Mouse (Mus musculus): Measurements from ENCODE around the gene Pdss1. TPM values are rescaled to one million over a fixed set of nuclear protein-coding genes. Genes with fewer than 3 reads are reported as not detected.

Pdss1 gene
- total RNA-seq, 1 experiment, result 30.4 TPM

DNA sequence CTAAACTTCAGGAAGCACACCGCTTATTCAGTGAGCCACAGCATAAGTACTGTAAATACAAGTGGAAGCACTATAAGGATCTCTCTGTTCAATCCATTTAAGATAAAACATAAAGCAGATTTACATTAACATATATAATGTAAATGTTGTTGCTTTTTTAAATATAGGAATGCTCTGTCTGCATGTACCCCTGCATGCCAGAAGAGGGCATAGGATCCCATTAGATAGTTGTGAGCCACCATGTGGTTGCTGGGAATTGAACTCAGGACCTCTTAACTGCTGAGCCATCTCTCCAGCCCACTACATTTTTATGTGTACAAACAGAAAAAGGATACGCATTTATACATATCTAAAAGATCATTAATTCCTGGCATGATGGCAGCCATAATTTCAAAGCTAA, 66.4 kb downstream of the Pdss1 start:
- no peaks in the 10 kb centered on the region for H3K36me3 ChIP-seq (ENCODE audit: control insufficient read depth, insufficient read depth, low read length, poor library complexity, severe bottlenecking)
- in situ Hi-C loops (cut with MboI; ENCODE audit: low sequenced_read_pairs in 2 of 2, unreplicated experiment in 2 of 2), result no loop called here
- H3K9me3 ChIP-seq (ENCODE audit: control insufficient read depth, insufficient read depth, low read depth, low read length), result no peaks in the 10 kb centered on the region
- H3K27ac ChIP-seq (ENCODE audit: insufficient read depth, low read depth, low read length, poor library complexity, severe bottlenecking), result no peak overlapping the region
- H3K4me3 ChIP-seq (ENCODE audit: insufficient read depth in 1 of 2, low read depth in 1 of 2, low read length in 2 of 2, poor library complexity in 1 of 2, severe bottlenecking in 1 of 2), result no peak overlapping the region
- no peak for DNase-seq (ENCODE audit: low read depth, low spot score)
- no peak overlapping the region for H3K9ac ChIP-seq (ENCODE audit: insufficient read depth, low read depth, low read length, poor library complexity, severe bottlenecking)
- H3K4me1 ChIP-seq (ENCODE audit: control insufficient read depth in 2 of 2, insufficient read depth in 2 of 2, low read length in 2 of 2, poor library complexity in 1 of 2), result no peaks in the 10 kb centered on the region
- no peak for TF ChIP-seq HCFC1 (IDR thresholded peaks at IDR 0.05; ENCODE audit: borderline replicate concordance, insufficient read depth, low read length)
- TF ChIP-seq CHD2 (IDR thresholded peaks at IDR 0.05; ENCODE audit: low read depth, low read length), result no peak
- TF ChIP-seq ZNF384 (IDR thresholded peaks at IDR 0.05; ENCODE audit: low read depth, low read length), result no peak
- no peak for TF ChIP-seq ZC3H11A (IDR thresholded peaks at IDR 0.05; ENCODE audit: borderline replicate concordance, low read depth, low read length)
- no peak for TF ChIP-seq MAFK (IDR thresholded peaks at IDR 0.05; ENCODE audit: insufficient read depth, low read depth, low read length)

DNA sequence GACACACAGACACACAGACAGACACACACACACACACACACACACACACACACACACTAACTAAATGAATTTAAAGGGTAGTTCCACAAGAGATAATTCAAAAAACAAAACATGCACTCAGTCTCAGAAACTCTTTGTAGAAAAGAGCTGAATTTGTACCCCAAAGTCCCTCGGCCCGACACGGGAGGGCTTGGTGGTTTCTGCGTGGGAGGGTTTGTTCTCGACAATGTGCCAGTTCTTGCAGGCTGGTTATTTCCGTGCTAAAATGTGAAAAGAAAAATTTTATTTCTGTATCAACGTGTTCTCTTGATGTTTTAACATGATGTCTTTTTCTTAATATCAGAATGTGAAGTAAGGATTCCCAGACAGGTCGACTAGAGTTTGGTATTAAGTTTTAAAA, 66.9 kb downstream of the Pdss1 start:
- DNase-seq (ENCODE audit: low read depth, low spot score), result no peak
- H3K4me3 ChIP-seq (ENCODE audit: insufficient read depth in 1 of 2, low read depth in 1 of 2, low read length in 2 of 2, poor library complexity in 1 of 2, severe bottlenecking in 1 of 2), result no peak overlapping the region
- no peaks in the 10 kb centered on the region for H3K4me1 ChIP-seq (ENCODE audit: control insufficient read depth in 2 of 2, insufficient read depth in 2 of 2, low read length in 2 of 2, poor library complexity in 1 of 2)
- no peaks in the 10 kb centered on the region for H3K9me3 ChIP-seq (ENCODE audit: control insufficient read depth, insufficient read depth, low read depth, low read length)
- no peak overlapping the region for H3K9ac ChIP-seq (ENCODE audit: insufficient read depth, low read depth, low read length, poor library complexity, severe bottlenecking)
- no peak overlapping the region for H3K27ac ChIP-seq (ENCODE audit: insufficient read depth, low read depth, low read length, poor library complexity, severe bottlenecking)
- no peaks in the 10 kb centered on the region for H3K36me3 ChIP-seq (ENCODE audit: control insufficient read depth, insufficient read depth, low read length, poor library complexity, severe bottlenecking)
- in situ Hi-C loops (cut with MboI; ENCODE audit: low sequenced_read_pairs in 2 of 2, unreplicated experiment in 2 of 2), result no loop called here
- TF ChIP-seq ZNF384 (IDR thresholded peaks at IDR 0.05; ENCODE audit: low read depth, low read length), result no peak

DNA sequence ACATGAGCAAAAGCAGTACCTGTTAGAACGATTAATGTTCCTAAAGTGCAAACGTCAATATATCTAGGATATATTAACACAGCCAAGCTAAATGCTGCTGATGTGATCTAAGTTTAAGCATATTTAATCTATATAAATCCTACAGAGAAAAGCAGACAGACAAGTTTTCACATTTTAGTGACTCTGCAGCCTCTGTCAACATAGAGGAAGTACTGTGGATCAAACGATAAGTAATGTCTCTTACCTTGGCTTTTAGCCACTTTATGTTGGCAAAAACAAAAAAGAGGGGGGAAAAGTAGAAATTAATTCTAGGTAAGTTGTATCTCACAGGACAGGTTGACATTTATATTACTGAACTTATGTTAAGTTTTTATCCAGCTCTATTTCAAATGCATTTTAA, 67.6 kb downstream of the Pdss1 start:
- no peaks in the 10 kb centered on the region for H3K9me3 ChIP-seq (ENCODE audit: control insufficient read depth, insufficient read depth, low read depth, low read length)
- no peak for DNase-seq (ENCODE audit: low read depth, low spot score)
- in situ Hi-C loops (cut with MboI; ENCODE audit: low sequenced_read_pairs in 2 of 2, unreplicated experiment in 2 of 2), result no loop called here
- no peak overlapping the region for H3K9ac ChIP-seq (ENCODE audit: insufficient read depth, low read depth, low read length, poor library complexity, severe bottlenecking)
- no peak overlapping the region for H3K27ac ChIP-seq (ENCODE audit: insufficient read depth, low read depth, low read length, poor library complexity, severe bottlenecking)
- TF ChIP-seq MAFK (IDR thresholded peaks at IDR 0.05; ENCODE audit: insufficient read depth, low read depth, low read length), result no peak
- no peak for TF ChIP-seq ZNF384 (IDR thresholded peaks at IDR 0.05; ENCODE audit: low read depth, low read length)
- TF ChIP-seq ZC3H11A (IDR thresholded peaks at IDR 0.05; ENCODE audit: borderline replicate concordance, low read depth, low read length), result no peak
- no peak for TF ChIP-seq CHD2 (IDR thresholded peaks at IDR 0.05; ENCODE audit: low read depth, low read length)
- TF ChIP-seq HCFC1 (IDR thresholded peaks at IDR 0.05; ENCODE audit: borderline replicate concordance, insufficient read depth, low read length), result no peak
- no peak overlapping the region for H3K4me3 ChIP-seq (ENCODE audit: insufficient read depth in 1 of 2, low read depth in 1 of 2, low read length in 2 of 2, poor library complexity in 1 of 2, severe bottlenecking in 1 of 2)
- no peaks in the 10 kb centered on the region for H3K36me3 ChIP-seq (ENCODE audit: control insufficient read depth, insufficient read depth, low read length, poor library complexity, severe bottlenecking)
- no peaks in the 10 kb centered on the region for H3K4me1 ChIP-seq (ENCODE audit: control insufficient read depth in 2 of 2, insufficient read depth in 2 of 2, low read length in 2 of 2, poor library complexity in 1 of 2)

DNA sequence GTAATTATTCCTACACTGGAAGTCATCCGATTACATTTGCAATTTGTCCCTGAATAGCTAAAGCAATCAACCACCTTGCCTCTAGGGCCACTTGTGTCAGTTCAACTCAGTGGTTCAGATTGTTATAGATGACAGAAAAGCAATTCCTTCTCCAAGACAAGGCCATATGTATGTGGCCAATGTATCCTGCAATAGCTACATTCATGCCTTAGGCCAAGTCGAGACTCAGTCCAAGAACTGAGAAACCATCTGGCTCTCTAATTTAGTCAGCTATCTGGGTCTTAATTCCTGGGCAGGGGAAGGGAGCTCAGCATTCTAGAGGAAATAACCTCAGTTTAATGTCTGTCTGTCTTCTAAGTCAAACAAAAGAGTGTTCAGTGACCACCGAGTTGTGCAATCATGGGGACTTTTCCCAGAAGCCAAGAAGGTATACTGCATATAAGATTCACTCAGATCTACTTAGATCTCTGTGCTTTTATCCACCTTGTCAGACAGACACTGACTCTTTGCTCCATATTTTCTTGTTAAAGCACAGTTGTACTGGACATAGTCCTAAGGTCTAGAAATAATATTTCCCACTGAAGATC, 82.2 kb downstream of the Pdss1 start:
- no peak for DNase-seq (ENCODE audit: low read depth, low spot score)
- in situ Hi-C loops (cut with MboI; ENCODE audit: low sequenced_read_pairs in 2 of 2, unreplicated experiment in 2 of 2), result no loop called here
- TF ChIP-seq ZC3H11A (IDR thresholded peaks at IDR 0.05; ENCODE audit: borderline replicate concordance, low read depth, low read length), result no peak
- TF ChIP-seq HCFC1 (IDR thresholded peaks at IDR 0.05; ENCODE audit: borderline replicate concordance, insufficient read depth, low read length), result no peak
- no peak for TF ChIP-seq MAFK (IDR thresholded peaks at IDR 0.05; ENCODE audit: insufficient read depth, low read depth, low read length)
- no peak for TF ChIP-seq CHD2 (IDR thresholded peaks at IDR 0.05; ENCODE audit: low read depth, low read length)

DNA sequence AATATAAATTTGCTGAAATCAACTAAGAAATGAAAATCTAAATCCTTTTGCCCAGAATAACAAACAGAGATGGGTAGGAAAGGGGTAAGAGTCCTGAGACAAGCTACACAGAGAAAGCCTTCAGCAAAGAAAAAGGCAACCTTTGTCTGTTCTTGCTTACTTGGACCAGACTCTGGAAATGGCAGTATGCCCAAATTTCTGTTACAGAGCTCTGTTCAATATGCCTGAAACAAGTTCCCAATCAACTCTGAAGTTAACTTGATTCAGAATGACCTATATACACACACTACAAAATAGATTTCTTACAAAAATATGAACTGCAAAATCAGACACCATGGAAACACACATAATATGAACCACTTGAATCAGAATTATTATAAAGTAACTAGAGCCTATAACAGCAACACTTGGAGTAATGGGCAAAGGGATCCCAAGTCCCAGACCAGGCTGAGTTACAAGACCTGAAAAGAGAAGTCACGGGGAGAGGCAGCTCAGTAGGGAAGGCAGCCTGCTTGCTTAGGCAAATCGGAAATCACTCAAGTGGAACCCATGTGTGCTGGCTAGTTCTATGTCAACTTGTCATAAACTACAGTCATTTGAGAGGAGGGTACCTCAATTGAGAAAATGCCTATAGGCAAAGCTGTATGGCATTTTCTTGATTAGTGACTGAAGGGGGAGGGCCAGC, 90.8 kb downstream of the Pdss1 start:
- DNase-seq (ENCODE audit: low read depth, low spot score), result no peak
- no peak overlapping the region for H3K4me3 ChIP-seq (ENCODE audit: insufficient read depth in 1 of 2, low read depth in 1 of 2, low read length in 2 of 2, poor library complexity in 1 of 2, severe bottlenecking in 1 of 2)
- no peaks in the 10 kb centered on the region for H3K9me3 ChIP-seq (ENCODE audit: control insufficient read depth, insufficient read depth, low read depth, low read length)
- in situ Hi-C loops (cut with MboI; ENCODE audit: low sequenced_read_pairs in 2 of 2, unreplicated experiment in 2 of 2), result no loop called here
- H3K4me1 ChIP-seq (ENCODE audit: control insufficient read depth in 2 of 2, insufficient read depth in 2 of 2, low read length in 2 of 2, poor library complexity in 1 of 2), result no peaks in the 10 kb centered on the region
- H3K9ac ChIP-seq (ENCODE audit: insufficient read depth, low read depth, low read length, poor library complexity, severe bottlenecking), result no peak overlapping the region
- H3K36me3 ChIP-seq (ENCODE audit: control insufficient read depth, insufficient read depth, low read length, poor library complexity, severe bottlenecking), result no peaks in the 10 kb centered on the region
- no peak overlapping the region for H3K27ac ChIP-seq (ENCODE audit: insufficient read depth, low read depth, low read length, poor library complexity, severe bottlenecking)
- TF ChIP-seq HCFC1 (IDR thresholded peaks at IDR 0.05; ENCODE audit: borderline replicate concordance, insufficient read depth, low read length) (no peak), ZNF384 (IDR thresholded peaks at IDR 0.05; ENCODE audit: low read depth, low read length) (no peak), ZC3H11A (IDR thresholded peaks at IDR 0.05; ENCODE audit: borderline replicate concordance, low read depth, low read length) (no peak), CHD2 (IDR thresholded peaks at IDR 0.05; ENCODE audit: low read depth, low read length) (no peak), MAFK (IDR thresholded peaks at IDR 0.05; ENCODE audit: insufficient read depth, low read depth, low read length) (no peak)

More for the DNA sequence above, 82.2 kb downstream of the Pdss1 start:
- Histone ChIP-seq H3K4me1 (ENCODE audit: control insufficient read depth in 2 of 2, insufficient read depth in 2 of 2, low read length in 2 of 2, poor library complexity in 1 of 2) (no peaks in the 10 kb centered on the region), H3K9ac (ENCODE audit: insufficient read depth, low read depth, low read length, poor library complexity, severe bottlenecking) (no peak overlapping the region), H3K4me3 (ENCODE audit: insufficient read depth in 1 of 2, low read depth in 1 of 2, low read length in 2 of 2, poor library complexity in 1 of 2, severe bottlenecking in 1 of 2) (no peak overlapping the region), H3K9me3 (ENCODE audit: control insufficient read depth, insufficient read depth, low read depth, low read length) (no peaks in the 10 kb centered on the region), H3K36me3 (ENCODE audit: control insufficient read depth, insufficient read depth, low read length, poor library complexity, severe bottlenecking) (no peaks in the 10 kb centered on the region), H3K27ac (ENCODE audit: insufficient read depth, low read depth, low read length, poor library complexity, severe bottlenecking) (no peak overlapping the region)
